Mouse (Mus musculus) forelimb bud, embryonic 11.5 days (tissue): ENCODE data around the gene Tjp3.

ENCODE experiments used
- DNase-seq: peaks from one replicate; pipeline ENCODE4 v3.0.0-alpha.2; 2012; ENCODE audit warnings: low read depth, low spot score

The Tjp3 gene

GRCm38 (mm10) chr10:81319741-81320549 is 28.6 kb upstream of the Tjp3 start:
- DNase-seq, result peak; percentile 98

DNA sequence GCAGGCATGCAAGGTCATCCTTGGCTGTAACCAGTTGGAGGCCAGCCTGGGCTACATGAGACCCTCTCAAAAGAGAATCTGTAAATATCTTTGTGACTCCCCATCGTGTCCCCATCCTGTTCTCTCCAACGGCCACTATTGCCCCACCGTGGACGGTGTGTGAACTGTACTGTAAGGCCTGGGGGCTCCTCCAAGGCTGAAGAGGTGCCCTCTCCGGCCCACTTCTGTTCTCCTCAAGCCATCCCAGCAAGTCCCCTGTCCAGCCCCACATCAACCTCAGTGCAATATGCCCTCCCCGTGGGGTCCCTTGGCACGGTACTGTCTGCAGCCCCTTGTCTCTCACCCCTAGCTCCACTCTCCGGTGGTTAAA is 27.9 kb upstream of the Tjp3 start:
- no peak for DNase-seq

DNA sequence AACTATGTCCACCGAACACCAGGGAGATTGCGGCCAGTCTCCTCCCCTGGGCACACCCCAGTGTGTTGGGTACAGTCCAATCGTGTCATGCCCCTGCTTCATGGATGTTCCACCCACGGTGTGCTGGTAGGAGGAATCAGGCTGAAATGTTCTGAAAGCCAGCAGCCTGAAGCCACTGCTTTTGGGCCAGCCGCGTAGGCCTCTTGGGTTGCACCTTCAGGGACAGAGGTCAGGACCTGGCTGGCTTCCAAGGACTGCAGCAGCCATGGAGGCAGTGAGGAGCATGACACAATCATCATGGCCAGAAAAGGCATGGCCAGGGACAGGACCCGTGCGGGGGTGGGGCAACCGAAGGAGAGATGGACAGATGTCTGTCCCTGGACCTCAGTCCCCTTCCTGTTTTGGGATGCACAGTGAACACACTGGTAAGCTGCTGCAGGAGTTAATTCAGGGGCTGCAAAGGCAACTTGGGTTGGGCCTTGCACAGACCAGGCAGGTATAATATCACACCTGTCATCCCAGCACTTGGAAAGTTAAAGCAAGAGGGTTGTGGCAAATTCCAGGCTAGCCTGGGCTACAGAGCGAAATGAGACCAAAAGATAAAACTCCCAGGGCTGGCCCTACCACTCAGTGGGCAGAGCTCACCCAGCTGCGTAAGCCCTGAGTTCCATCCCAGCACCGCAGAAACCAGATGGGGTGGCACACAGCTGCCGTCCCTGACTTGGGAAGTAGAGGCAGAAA is 27.4 kb upstream of the Tjp3 start:
- no peak for DNase-seq

- DNase-seq, result no peak
Measured at GRCm38 (mm10) chr10:81317273-81317672, 25.9 kb upstream of the Tjp3 start.

- DNase-seq, result no peak
Measured at GRCm38 (mm10) chr10:81316338-81317060, 25.1 kb upstream of the Tjp3 start.

DNA sequence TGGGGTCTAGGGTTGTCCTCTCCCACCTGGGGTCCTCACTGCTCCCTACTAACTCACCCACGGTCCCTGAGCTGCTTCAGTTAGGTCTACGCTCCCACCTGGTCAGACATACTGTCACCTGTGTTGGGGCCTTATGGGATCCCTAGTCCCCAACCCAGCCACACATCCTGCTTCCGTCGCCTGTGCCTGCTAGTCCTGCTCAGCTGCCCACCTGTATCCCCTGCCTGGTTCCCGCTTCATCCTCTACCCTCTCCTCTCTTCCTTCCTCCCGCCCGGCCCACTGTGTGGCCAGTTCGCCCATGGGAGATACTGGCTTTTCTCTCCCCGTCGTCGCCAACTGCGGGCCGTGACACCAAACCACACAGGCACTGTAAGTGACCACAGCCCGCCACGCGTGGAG is 24.2 kb upstream of the Tjp3 start:
- DNase-seq, result no peak

GRCm38 (mm10) chr10:81314201-81314600 is 22.8 kb upstream of the Tjp3 start:
- no peak for DNase-seq

DNA sequence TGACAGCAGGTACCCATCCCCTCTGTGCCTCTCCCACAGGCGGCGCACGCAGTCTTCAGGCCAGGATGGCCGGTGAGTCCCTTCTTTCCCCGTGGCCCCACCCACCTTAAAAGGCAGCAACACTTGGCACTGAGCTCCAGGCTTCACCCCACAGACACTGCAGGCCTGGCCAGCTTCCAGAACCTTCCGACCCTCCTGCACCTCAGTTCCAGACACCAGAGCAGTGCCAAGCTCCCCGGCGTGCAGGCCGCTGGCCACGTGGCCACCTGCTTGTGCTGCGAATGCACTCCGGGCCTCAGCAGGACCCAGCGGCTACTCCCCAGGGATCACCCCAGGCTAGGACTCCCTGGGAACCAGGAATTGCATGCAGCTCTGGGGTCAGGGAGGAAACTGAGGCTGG is 22.2 kb upstream of the Tjp3 start:
- DNase-seq, result no peak

DNA sequence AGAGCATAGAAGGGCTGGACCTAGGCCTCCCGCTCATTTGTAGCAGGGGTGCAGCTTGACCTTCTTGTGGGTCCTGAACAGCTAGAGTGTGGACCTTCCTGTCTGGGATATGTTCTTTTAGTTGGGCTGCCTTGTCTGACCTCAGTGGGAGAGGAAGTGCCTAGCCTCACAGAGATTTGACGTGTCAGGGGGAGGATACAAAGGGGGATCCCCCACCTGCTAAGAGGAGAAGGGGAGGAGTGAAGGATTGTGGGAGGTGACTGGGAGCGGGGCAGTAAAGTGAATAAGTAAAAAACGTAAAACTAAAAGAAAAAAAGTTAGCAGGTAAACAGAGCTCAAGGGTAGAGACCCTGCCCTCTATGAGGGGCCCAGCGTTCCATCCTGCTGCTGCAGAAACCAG is 18.2 kb upstream of the Tjp3 start:
- DNase-seq, result no peak

GRCm38 (mm10) chr10:81306837-81307682 is 15.7 kb upstream of the Tjp3 start:
- DNase-seq, result no peak

DNA sequence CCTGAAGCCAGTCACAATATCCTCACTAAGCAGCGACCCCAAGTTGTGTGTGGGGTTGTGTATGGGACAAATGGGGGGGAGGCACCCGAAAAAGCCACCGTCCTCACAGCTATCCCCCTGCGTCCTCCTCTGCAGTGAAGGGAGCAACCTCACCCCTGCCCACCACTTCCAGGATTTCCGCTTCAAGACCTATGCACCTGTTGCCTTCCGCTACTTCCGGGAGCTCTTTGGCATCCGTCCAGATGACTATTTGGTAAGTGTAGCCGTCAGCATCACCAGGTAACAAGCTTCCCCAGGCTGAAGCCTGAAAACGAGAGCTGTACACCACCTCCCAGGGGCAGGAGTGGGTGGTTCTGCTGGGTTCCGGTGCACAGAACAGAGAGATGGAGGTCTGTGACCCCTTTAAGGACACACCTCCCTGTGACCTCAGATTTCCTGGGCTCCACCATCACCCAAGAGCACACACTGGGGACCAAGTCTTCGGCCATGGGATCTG is 14.8 kb upstream of the Tjp3 start:
- DNase-seq, result no peak

DNA sequence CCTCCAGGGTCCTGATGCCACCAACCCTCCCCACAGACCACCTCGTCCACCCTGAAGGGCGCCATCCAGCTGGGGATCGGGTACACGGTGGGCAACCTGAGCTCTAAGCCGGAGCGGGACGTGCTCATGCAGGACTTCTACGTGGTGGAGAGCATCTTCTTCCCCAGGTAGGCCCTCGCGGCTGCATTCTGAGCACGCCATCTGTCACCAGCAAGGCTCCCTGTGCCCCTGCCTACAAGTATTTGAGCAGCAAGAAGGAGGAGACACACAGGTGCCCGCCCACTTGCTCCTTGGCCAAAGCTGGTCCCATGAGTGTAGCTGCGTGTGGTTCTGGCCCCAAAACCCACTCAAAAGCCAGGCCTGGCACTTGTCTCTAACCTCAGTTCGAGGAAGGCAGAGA is 14.3 kb upstream of the Tjp3 start:
- no peak for DNase-seq

DNA sequence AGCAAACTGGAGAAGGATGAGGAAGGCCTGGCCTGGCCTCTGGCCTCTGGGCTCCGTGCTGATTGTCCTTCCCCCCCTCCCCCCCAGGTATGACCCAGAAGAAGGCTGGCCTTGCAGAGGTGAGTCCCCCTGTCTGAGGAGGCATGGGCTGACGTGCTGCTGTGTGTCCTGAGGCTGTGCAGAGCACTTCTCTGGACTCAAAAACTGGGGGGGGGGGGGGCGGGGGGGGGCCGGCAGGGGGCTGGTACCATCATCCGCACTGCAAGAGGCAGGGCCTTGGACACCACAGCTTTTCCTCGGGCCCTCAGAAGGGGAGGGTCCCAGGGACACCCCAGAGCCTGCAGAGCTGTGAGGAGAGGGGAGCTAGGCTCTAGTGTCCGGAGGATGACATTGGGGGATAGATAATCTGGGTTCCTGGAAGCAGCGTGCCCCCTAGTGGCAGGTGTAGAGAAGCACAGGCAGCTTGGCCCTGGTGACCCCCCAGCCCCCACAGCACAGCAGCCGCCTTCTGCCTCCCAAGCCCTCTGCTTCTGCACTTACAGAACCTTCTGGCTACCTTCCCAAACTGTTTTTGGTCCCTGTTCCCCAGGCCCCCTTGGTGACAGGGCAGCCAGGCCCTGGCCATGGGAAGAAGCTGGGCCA is 13.3 kb upstream of the Tjp3 start:
- peak; percentile 30 for DNase-seq

DNA sequence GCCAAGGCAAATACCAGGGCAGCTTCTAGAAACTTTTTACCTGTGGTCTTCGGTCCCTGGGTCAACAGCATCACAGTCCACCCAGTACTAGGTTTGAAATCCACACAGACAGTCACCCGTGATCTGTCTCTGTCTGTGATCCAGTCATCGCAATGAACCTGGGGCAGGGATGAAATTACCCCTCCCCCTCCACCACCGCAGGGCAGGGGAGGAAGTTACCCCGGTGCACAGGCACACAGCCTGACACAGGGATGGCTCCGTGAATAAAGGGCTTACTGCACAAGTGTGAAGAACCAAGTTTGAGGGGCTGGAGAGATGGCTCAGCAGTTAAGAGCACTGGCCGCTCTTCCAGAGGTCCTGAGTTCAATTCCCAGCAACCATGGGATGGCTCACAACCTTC is 12.4 kb upstream of the Tjp3 start:
- DNase-seq, result no peak

GRCm38 (mm10) chr10:81303258-81303657 is 11.9 kb upstream of the Tjp3 start:
- DNase-seq, result no peak

DNA sequence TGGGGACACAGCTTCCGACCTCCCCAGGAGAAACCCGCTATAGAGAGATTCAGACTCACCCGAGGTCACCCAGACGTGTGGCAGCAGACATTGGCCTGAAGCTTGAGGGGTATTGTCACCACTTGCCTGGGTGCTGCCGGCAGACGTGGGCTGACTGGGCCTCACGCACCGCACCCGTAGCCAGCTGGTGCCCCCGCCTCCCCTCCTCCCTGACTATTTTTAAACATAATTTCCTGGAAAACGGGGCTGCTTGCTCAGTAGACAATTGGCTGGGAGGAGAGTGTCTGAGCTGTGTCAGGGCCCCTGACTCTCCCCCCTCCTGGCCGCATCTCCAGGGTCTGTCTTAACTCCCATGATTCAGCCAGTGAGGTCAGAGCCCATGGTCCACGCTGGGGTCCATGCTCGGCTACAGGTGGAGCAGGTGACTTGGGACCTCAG is 11.4 kb upstream of the Tjp3 start:
- DNase-seq, result no peak

GRCm38 (mm10) chr10:81302288-81302687 is 10.9 kb upstream of the Tjp3 start:
- DNase-seq, result no peak

DNA sequence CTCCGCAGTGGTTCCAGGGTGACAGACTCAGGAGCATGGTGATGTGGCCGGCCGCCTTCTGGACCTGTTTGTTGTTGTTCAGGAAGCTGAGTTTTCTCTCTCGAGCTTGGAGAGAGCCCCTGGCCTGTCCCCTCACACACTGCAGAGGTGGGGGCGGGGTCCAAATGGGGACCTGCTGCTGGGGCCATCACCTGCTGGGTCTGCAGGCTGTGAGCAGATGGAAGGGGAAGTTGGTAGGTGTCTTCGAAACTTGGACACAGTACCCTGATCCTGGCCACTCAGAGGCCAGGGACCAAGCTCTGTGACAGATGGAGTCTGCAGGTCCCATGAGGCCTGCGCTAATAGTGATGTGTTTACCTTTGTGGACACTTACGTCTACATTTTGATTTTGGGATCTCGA is 9.9 kb upstream of the Tjp3 start:
- DNase-seq, result no peak

- DNase-seq, result no peak
Measured at GRCm38 (mm10) chr10:81300352-81300907, 9.0 kb upstream of the Tjp3 start.

DNA sequence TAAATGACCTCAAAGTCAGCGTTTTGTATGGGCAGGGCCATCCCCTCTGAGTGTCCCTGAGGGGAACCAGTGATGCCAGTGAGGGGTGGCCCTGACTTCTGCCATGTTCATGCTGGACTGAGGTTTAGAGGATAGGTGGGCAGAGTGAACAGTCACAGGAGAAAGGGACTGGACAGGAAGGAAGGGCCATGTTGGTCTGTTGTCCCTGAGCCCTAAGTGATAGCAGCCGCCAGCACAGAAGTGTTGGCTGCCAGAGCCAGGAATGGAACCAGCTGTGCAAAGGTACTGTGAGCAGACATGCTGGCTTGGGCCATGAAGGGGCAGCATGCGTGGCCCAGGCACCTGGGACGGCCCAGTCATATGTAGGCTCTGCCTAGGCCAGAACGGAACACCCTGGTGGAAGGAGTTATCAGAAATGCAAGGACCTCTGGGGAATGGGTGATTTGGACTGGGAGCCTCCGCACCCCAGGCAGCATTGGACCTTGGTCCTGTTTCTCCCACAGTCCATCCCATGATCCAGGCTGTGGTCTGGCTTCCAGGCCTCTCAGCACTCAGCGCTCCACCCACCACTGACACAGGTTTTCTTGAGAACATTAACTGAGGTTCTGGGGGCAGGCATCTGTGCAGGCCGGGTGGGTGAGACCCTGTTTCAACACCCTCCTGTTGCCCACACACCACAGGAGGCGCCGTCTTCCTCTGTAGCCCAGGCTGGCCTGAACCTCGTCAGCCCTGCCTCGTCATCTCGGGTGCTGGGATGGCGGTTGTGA is 8.4 kb upstream of the Tjp3 start:
- DNase-seq, result no peak
